19 mouse cellular contexts compared by ENCODE assay signal in genomic region chr7:125847528-125847866, GRCm38 (mm10).
DNase-seq lines count a peak whose midpoint lies in the region; ATAC-seq and TF ChIP-seq lines count a peak whose summit lies in the region.
"Had no signal": no experiment of that assay in that cellular context is flagged by ENCODE, and none has a peak within 500 bp of the region (broad histone marks: within the 10 kb centered on the region; RNA-seq: fewer than 3 reads in every experiment).

No protein-coding gene starts in this region.

- H3K27me3 ChIP-seq in heart, adult 2 months (ENCODE audit: control insufficient read depth, insufficient read depth, low read length): no peaks in the 10 kb centered on the region
- no peaks in the 10 kb centered on the region for H3K27me3 ChIP-seq in heart, embryonic 11.5 days (ENCODE audit: control insufficient read depth, insufficient read depth, low read length)
- no peaks in the 10 kb centered on the region for H3K27me3 ChIP-seq in midbrain, postnatal 0 days (ENCODE audit: insufficient read depth, low read length)
- H3K27me3 ChIP-seq in midbrain, embryonic 15.5 days (replicated peaks): no peaks in the 10 kb centered on the region
- H3K27me3 ChIP-seq: embryonic facial prominence, embryonic 15.5 days; hindbrain, embryonic 15.5 days; limb, embryonic 13.5 days; liver, embryonic 13.5 days; Patski had no signal

- no peak for DNase-seq in heart, adult 2 months
- DNase-seq in midbrain, postnatal 0 days (ENCODE audit: low spot score): no peak
- DNase-seq in Muller cell, postnatal 12 days (ENCODE audit: inconsistent ontology term): peak; percentile 12
- peak; percentile 39 for DNase-seq in telencephalon, adult 2 months (ENCODE audit: low read depth, low spot score)
- DNase-seq in spleen, postnatal 14 days (ENCODE audit: low spot score in 2 of 2): no peak
- DNase-seq: cerebellum, adult 11 months; layer of hippocampus, adult 9-11 months; liver, embryonic 13.5 days; lung, embryonic 14.5 days; lung, postnatal 4 days; spleen, adult 18-20 months; thymus, adult 18-20 months had no signal

- H3K9me3 ChIP-seq in heart, embryonic 11.5 days (replicated peaks; ENCODE audit: control insufficient read depth, low read length): no peaks in the 10 kb centered on the region
- H3K9me3 ChIP-seq in midbrain, postnatal 0 days (ENCODE audit: low read length): no peaks in the 10 kb centered on the region
- H3K9me3 ChIP-seq in midbrain, embryonic 15.5 days: no peaks in the 10 kb centered on the region
- H3K9me3 ChIP-seq: embryonic facial prominence, embryonic 15.5 days; hindbrain, embryonic 15.5 days; limb, embryonic 13.5 days; liver, embryonic 13.5 days had no signal

- no peak for TF ChIP-seq CTCF in heart, adult 2 months (IDR thresholded peaks at IDR 0.05)
- peak; percentile 16; the same call in 1 of the 2 replicates for TF ChIP-seq CTCF in midbrain, postnatal 0 days (IDR thresholded peaks at IDR 0.05)

- H3K27ac ChIP-seq in heart, adult 2 months: peak overlapping the region; percentile 20; the same call in 1 of the 2 replicates
- no peak overlapping the region for H3K27ac ChIP-seq in heart, embryonic 11.5 days (ENCODE audit: low read depth, low read length)
- no peak overlapping the region for H3K27ac ChIP-seq in midbrain, postnatal 0 days (ENCODE audit: low read depth, low read length)
- H3K27ac ChIP-seq in midbrain, embryonic 15.5 days: no peak overlapping the region
- H3K27ac ChIP-seq: embryonic facial prominence, embryonic 15.5 days; hindbrain, embryonic 15.5 days; limb, embryonic 13.5 days; liver, embryonic 13.5 days had no signal

- H3K79me2 ChIP-seq in heart, adult 2 months (replicated peaks; ENCODE audit: control insufficient read depth, insufficient read depth, low read length): no peaks in the 10 kb centered on the region

- H3K36me3 ChIP-seq in heart, adult 2 months (ENCODE audit: control insufficient read depth, insufficient read depth, low read length): no peaks in the 10 kb centered on the region
- H3K36me3 ChIP-seq in heart, embryonic 11.5 days (ENCODE audit: control insufficient read depth, insufficient read depth, low read length): 0 out of 2 replicates have a peak, but pooled peaks cover 7% of the 10 kb centered on the region
- 0 out of 2 replicates have a peak, but pooled peaks cover 10% of the 10 kb centered on the region for H3K36me3 ChIP-seq in midbrain, postnatal 0 days (ENCODE audit: insufficient read depth, low read length)
- 0 out of 2 replicates have a peak, but pooled peaks cover 6% of the 10 kb centered on the region for H3K36me3 ChIP-seq in midbrain, embryonic 15.5 days (replicated peaks)
- H3K36me3 ChIP-seq: hindbrain, embryonic 15.5 days; liver, embryonic 13.5 days had no signal

- no peak for TF ChIP-seq EP300 in heart, adult 2 months (IDR thresholded peaks at IDR 0.05; ENCODE audit: insufficient read depth, low read depth, low read length)

- WGBS in heart, adult 2 months: 59% methylated on average over 2 of the region's 2 CpGs
- 80% methylated on average over 2 of the region's 2 CpGs for WGBS in heart, embryonic 11.5 days (ENCODE audit: insufficient replicate concordance)
- 83% methylated on average over 2 of the region's 2 CpGs for WGBS in midbrain, postnatal 0 days
- WGBS in midbrain, embryonic 15.5 days: 99% methylated on average over 2 of the region's 2 CpGs

- peaks cover 6% of the 10 kb centered on the region; the same call in 1 of the 2 replicates for H3K4me1 ChIP-seq in heart, adult 2 months (ENCODE audit: control insufficient read depth, insufficient read depth, low read length)
- H3K4me1 ChIP-seq in heart, embryonic 11.5 days (ENCODE audit: control insufficient read depth, insufficient read depth, low read length): peaks cover 20% of the 10 kb centered on the region
- H3K4me1 ChIP-seq in midbrain, postnatal 0 days (ENCODE audit: insufficient read depth, low read length): no peaks in the 10 kb centered on the region
- H3K4me1 ChIP-seq in midbrain, embryonic 15.5 days: no peaks in the 10 kb centered on the region
- H3K4me1 ChIP-seq: limb, embryonic 13.5 days; liver, embryonic 13.5 days had no signal

- no peak overlapping the region for H3K4me3 ChIP-seq in heart, adult 2 months
- H3K4me3 ChIP-seq in heart, embryonic 11.5 days (ENCODE audit: low read depth, low read length): no peak overlapping the region
- no peak overlapping the region for H3K4me3 ChIP-seq in midbrain, postnatal 0 days (ENCODE audit: low read depth, low read length)
- H3K4me3 ChIP-seq in midbrain, embryonic 15.5 days: no peak overlapping the region
- H3K4me3 ChIP-seq: embryonic facial prominence, embryonic 15.5 days; hindbrain, embryonic 15.5 days; limb, embryonic 13.5 days; liver, embryonic 13.5 days had no signal

- no peak for TF ChIP-seq POLR2A in heart, adult 2 months (IDR thresholded peaks at IDR 0.05; ENCODE audit: insufficient read depth, low read depth, low read length)

- intact Hi-C loops in heart, adult 2 months (cut with DNase I): no loop called here

- H3K9ac ChIP-seq in heart, adult 2 months (ENCODE audit: low read depth, low read length): no peak overlapping the region
- H3K9ac ChIP-seq in heart, embryonic 11.5 days (ENCODE audit: low read depth, low read length): no peak overlapping the region
- no peak overlapping the region for H3K9ac ChIP-seq in midbrain, postnatal 0 days (replicated peaks; ENCODE audit: low read length, poor library complexity, severe bottlenecking)
- no peak overlapping the region for H3K9ac ChIP-seq in midbrain, embryonic 15.5 days
- H3K9ac ChIP-seq: embryonic facial prominence, embryonic 15.5 days; hindbrain, embryonic 15.5 days; limb, embryonic 13.5 days; liver, embryonic 13.5 days; lung, embryonic 14.5 days had no signal

- no peak for ATAC-seq in heart, embryonic 11.5 days (replicated peaks; ENCODE audit: insufficient number of reproducible peaks, low FRiP score, low TSS enrichment)
- no peak for ATAC-seq in midbrain, postnatal 0 days (ENCODE audit: low FRiP score)
- no peak for ATAC-seq in midbrain, embryonic 15.5 days (replicated peaks)
- ATAC-seq: intestine, embryonic 16.5 days; Patski had no signal

- no peak overlapping the region for H3K4me2 ChIP-seq in heart, embryonic 11.5 days
- H3K4me2 ChIP-seq in midbrain, postnatal 0 days (ENCODE audit: low read depth, low read length, poor library complexity, severe bottlenecking): no peak overlapping the region
- no peak overlapping the region for H3K4me2 ChIP-seq in midbrain, embryonic 15.5 days
- H3K4me2 ChIP-seq: embryonic facial prominence, embryonic 15.5 days; hindbrain, embryonic 15.5 days; limb, embryonic 13.5 days; liver, embryonic 13.5 days; lung, embryonic 14.5 days had no signal

Comparison
In these comparisons a context has a peak if more than half of its experiments do, and no peak if none do; other contexts are left out.
1. DNase-seq: peak in Muller cell, postnatal 12 days (single experiment) and telencephalon, adult 2 months (single experiment); none in heart, adult 2 months (0 of 2), midbrain, postnatal 0 days (single experiment) and spleen, postnatal 14 days (0 of 2).